Comparison of ENCODE assay signal across 26 mouse cellular contexts in genomic region chr9:78211521-78211920, GRCm38 (mm10). TPM values are rescaled to one million over a fixed set of nuclear protein-coding genes. Genes with fewer than 3 reads are reported as not detected.
"Had no signal": no experiment of that assay in that cellular context is flagged by ENCODE, and none has a peak within 500 bp of the region (broad histone marks: within the 10 kb centered on the region; RNA-seq: fewer than 3 reads in every experiment).

No protein-coding gene starts in this region.

- H3K4me3 ChIP-seq: kidney, embryonic 15.5 days; limb, embryonic 12.5 days; limb, embryonic 15.5 days; midbrain, embryonic 12.5 days; midbrain, embryonic 15.5 days; neural tube, embryonic 12.5 days; neural tube, embryonic 15.5 days had no signal

- H3K36me3 ChIP-seq: midbrain, embryonic 12.5 days; midbrain, embryonic 15.5 days; neural tube, embryonic 12.5 days; neural tube, embryonic 15.5 days had no signal

- DNase-seq: kidney, adult 8-10 months; kidney, postnatal 10 days; kidney, postnatal 36 days; left cerebral cortex, postnatal 4 days; liver, postnatal 0 days; right cerebral cortex, postnatal 25 days; spleen, adult 18-20 months; thymus, adult 18-20 months; thymus, postnatal 36 days had no signal

- H3K9me3 ChIP-seq: kidney, embryonic 15.5 days; limb, embryonic 12.5 days; limb, embryonic 15.5 days; midbrain, embryonic 12.5 days; midbrain, embryonic 15.5 days; neural tube, embryonic 12.5 days; neural tube, embryonic 15.5 days had no signal

- H3K4me1 ChIP-seq: kidney, embryonic 15.5 days; limb, embryonic 12.5 days; limb, embryonic 15.5 days; midbrain, embryonic 12.5 days; midbrain, embryonic 15.5 days; neural tube, embryonic 12.5 days; neural tube, embryonic 15.5 days had no signal

- H3K27ac ChIP-seq: kidney, embryonic 15.5 days; limb, embryonic 12.5 days; limb, embryonic 15.5 days; liver, embryonic 14.5 days; macrophage; midbrain, embryonic 12.5 days; midbrain, embryonic 15.5 days; neural tube, embryonic 12.5 days; neural tube, embryonic 15.5 days had no signal

- ATAC-seq: liver, postnatal 0 days; midbrain, embryonic 15.5 days had no signal

- H3K4me2 ChIP-seq: kidney, embryonic 15.5 days; limb, embryonic 12.5 days; limb, embryonic 15.5 days; liver, embryonic 11.5 days; lung, embryonic 14.5 days; midbrain, embryonic 12.5 days; midbrain, embryonic 15.5 days; neural tube, embryonic 12.5 days; neural tube, embryonic 15.5 days had no signal

- H3K27me3 ChIP-seq: kidney, embryonic 15.5 days; limb, embryonic 12.5 days; limb, embryonic 15.5 days; midbrain, embryonic 12.5 days; midbrain, embryonic 15.5 days; neural tube, embryonic 12.5 days; neural tube, embryonic 15.5 days had no signal

- H3K9ac ChIP-seq: kidney, embryonic 15.5 days; limb, embryonic 12.5 days; limb, embryonic 15.5 days; liver, embryonic 14.5 days; liver, postnatal 0 days; lung, embryonic 14.5 days; midbrain, embryonic 12.5 days; midbrain, embryonic 15.5 days; neural tube, embryonic 12.5 days; neural tube, embryonic 15.5 days had no signal

RNA-seq across cellular contexts. Expression of gene Gsta1, which starts 18.9 kb away (rescaled TPM):
- total RNA-seq: layer of hippocampus, adult 18-20 months; layer of hippocampus, postnatal 14 days; left cerebral cortex, postnatal 14 days; left cerebral cortex, postnatal 4 days; megakaryocyte, adult 5-6 weeks had no signal
- polyA plus RNA-seq: limb, embryonic 12.5 days; liver, embryonic 11.5 days; liver, postnatal 0 days; lung, embryonic 14.5 days; macrophage; midbrain, embryonic 12.5 days; midbrain, embryonic 15.5 days; neural tube, embryonic 12.5 days; neural tube, embryonic 15.5 days; testis, adult 2 months had no signal

RNA-seq across cellular contexts. Expression of gene Gsta4, which starts 28.9 kb away (rescaled TPM):
- total RNA-seq: megakaryocyte, adult 5-6 weeks had no signal
- polyA plus RNA-seq: macrophage had no signal

RNA-seq across cellular contexts. Expression of gene Gm3776, which starts 45.4 kb away (rescaled TPM):
- total RNA-seq: layer of hippocampus, adult 18-20 months; layer of hippocampus, postnatal 14 days; left cerebral cortex, adult 8-10 months; left cerebral cortex, postnatal 14 days; left cerebral cortex, postnatal 4 days; megakaryocyte, adult 5-6 weeks had no signal
- polyA plus RNA-seq: limb, embryonic 12.5 days; liver, embryonic 11.5 days; liver, embryonic 14.5 days; lung, embryonic 14.5 days; macrophage; midbrain, embryonic 12.5 days; midbrain, embryonic 15.5 days; neural tube, embryonic 12.5 days; neural tube, embryonic 15.5 days; testis, adult 2 months had no signal
